Mouse (Mus musculus) midbrain, embryonic 16.5 days (tissue): Measurements from ENCODE around the gene Gm10153. TPM values are rescaled to one million over a fixed set of nuclear protein-coding genes. Genes with fewer than 3 reads are reported as not detected.
"Not testable (repeated sequence)": the region's sequence is repeated elsewhere in the genome, so short reads cannot be mapped to it uniquely, and the experiment has no call there.

Experiments
- ATAC-seq: fragments of 200-750 bp; cut with Nextera tagmentation; 2 replicates; pipeline ENCODE4 v1.8.0; 2017; ENCODE audit warnings: moderate TSS enrichment
- H3K27ac ChIP-seq: fragments of 300-500 bp; sonication (generic); 2 replicates; pipeline ENCODE4 v1.5.1; 2014; ENCODE audit warnings: mild to moderate bottlenecking, low read length, mixed read lengths
- H3K27me3 ChIP-seq: fragments of 300-500 bp; sonication (generic); 2 replicates; pipeline ENCODE4 v1.6.1; 2014; ENCODE audit warnings: low read depth, low read length, mixed read lengths; ENCODE audit not compliant: control insufficient read depth, insufficient read depth
- H3K36me3 ChIP-seq: fragments of 300-500 bp; sonication (generic); 2 replicates; pipeline ENCODE4 v1.6.1; 2014; ENCODE audit warnings: mild to moderate bottlenecking, low read length, moderate library complexity, mixed read lengths; ENCODE audit not compliant: control insufficient read depth, insufficient read depth
- H3K4me1 ChIP-seq: fragments of 300-500 bp; sonication (generic); 2 replicates; pipeline ENCODE4 v1.6.1; 2014; ENCODE audit warnings: mild to moderate bottlenecking, low read length, mixed read lengths; ENCODE audit not compliant: control insufficient read depth, insufficient read depth
- H3K4me2 ChIP-seq: fragments of 300-500 bp; sonication (generic); 2 replicates; pipeline ENCODE4 v1.6.1; 2014; ENCODE audit warnings: mild to moderate bottlenecking, low read length, mixed read lengths
- H3K4me3 ChIP-seq: fragments of 300-500 bp; sonication (generic); 2 replicates; pipeline ENCODE4 v1.5.1; 2014; ENCODE audit warnings: low read depth, mild to moderate bottlenecking, low read length, moderate library complexity, mixed read lengths
- H3K9ac ChIP-seq: fragments of 300-500 bp; sonication (generic); 2 replicates; pipeline ENCODE4 v1.6.1; 2014; ENCODE audit warnings: low read depth, low read length, mixed read lengths
- H3K9me3 ChIP-seq: fragments of 300-500 bp; sonication (generic); replicated peaks from 2 replicates; pipeline ENCODE4 v1.6.1; 2014; ENCODE audit warnings: mild to moderate bottlenecking, low read length, mixed read lengths; ENCODE audit not compliant: control insufficient read depth, poor library complexity, severe bottlenecking
- WGBS: fragments of 180-500 bp; shearing (Covaris S2); extraction: QIAGEN DNeasy Blood & Tissue Kit; methylation state at CpG from one replicate; pipeline ENCODE4 v1.1.7; 2014; 5-methylcytosine and 5-hydroxymethylcytosine counted together
- polyA plus RNA-seq: library from polyadenylated mRNA; unstranded; fragments of >200 nt; fragmentation: Nextera tagmentation; extraction: Ambion mirVana; gene quantifications from 2 replicates; pipeline ENCODE4 v1.2.1, GENCODE M21; 2015

The Gm10153 gene
- polyA plus RNA-seq, 1 experiment from 2014 or later = not detected

- no peak overlapping the region for H3K27ac ChIP-seq
- H3K4me1 ChIP-seq = no peaks in the 10 kb centered on the region
- no peak for ATAC-seq
- H3K27me3 ChIP-seq = no peaks in the 10 kb centered on the region
- H3K36me3 ChIP-seq = no peaks in the 10 kb centered on the region
- WGBS = 54% methylated on average over 1 of the region's 1 CpGs
- no peak overlapping the region for H3K4me3 ChIP-seq
- no peaks in the 10 kb centered on the region for H3K9me3 ChIP-seq
- no peak overlapping the region for H3K9ac ChIP-seq
- H3K4me2 ChIP-seq = no peak overlapping the region
Measured at GRCm38 (mm10) chr7:142155308-142155707, 34.9 kb downstream of the Gm10153 start.

- Histone ChIP-seq H3K9me3 (no peaks in the 10 kb centered on the region), H3K27ac (no peak overlapping the region), H3K27me3 (no peaks in the 10 kb centered on the region), H3K9ac (no peak overlapping the region), H3K36me3 (no peaks in the 10 kb centered on the region), H3K4me2 (no peak overlapping the region), H3K4me3 (no peak overlapping the region), H3K4me1 (no peaks in the 10 kb centered on the region)
- WGBS = 87% methylated on average over 4 of the region's 4 CpGs
- no peak for ATAC-seq
Measured at GRCm38 (mm10) chr7:142152191-142152590, 38.0 kb downstream of the Gm10153 start.

DNA sequence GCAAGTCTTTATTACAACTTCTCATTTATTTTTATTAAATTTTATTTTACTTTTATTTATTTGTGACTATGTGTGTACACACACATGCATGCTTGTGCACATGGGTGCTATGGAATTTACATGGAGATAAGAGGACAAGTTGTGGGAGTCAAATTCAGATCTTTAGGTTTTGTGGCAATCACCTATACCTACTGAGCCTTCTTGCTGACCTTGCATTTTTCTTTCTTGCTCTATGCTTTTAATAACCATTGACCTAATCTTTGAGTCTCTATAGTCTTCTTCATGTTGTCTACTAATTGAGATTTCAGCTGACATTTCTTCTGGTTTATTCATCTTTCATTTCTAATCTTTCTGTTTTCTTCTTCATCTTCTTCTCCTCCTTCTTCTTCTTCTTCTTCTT, 41.6 kb downstream of the Gm10153 start:
- Histone ChIP-seq H3K4me1 (no peaks in the 10 kb centered on the region), H3K36me3 (no peaks in the 10 kb centered on the region), H3K9ac (no peak overlapping the region), H3K27ac (no peak overlapping the region), H3K4me3 (no peak overlapping the region), H3K9me3 (no peaks in the 10 kb centered on the region), H3K4me2 (no peak overlapping the region), H3K27me3 (no peaks in the 10 kb centered on the region)
- no peak for ATAC-seq

DNA sequence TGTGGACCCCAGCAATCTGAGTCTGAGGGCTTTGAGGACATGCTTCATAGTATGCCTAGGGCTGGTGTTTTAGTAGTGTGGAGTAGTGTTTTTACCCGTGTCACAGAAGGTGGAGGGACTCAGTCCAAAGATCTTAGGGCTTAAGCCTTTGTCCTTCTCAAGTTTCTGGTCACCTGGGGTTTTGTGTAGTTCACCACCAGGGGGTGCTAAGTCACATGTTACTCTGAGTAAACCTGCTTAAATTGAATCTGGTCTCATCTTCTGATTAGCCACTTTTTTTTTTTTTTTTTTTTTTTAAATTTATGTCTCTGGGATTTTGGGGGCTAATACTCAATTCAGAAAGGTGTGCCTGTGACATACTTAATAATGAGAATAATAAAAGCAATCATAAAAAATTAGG, 44.2 kb downstream of the Gm10153 start:
- Histone ChIP-seq H3K36me3 (no peaks in the 10 kb centered on the region), H3K9ac (no peak overlapping the region), H3K27me3 (no peaks in the 10 kb centered on the region), H3K27ac (no peak overlapping the region), H3K9me3 (no peaks in the 10 kb centered on the region), H3K4me1 (no peaks in the 10 kb centered on the region), H3K4me2 (no peak overlapping the region), H3K4me3 (no peak overlapping the region)
- WGBS = 0% methylated on average over 1 of the region's 1 CpGs
- no peak for ATAC-seq

GRCm38 (mm10) chr7:142145413-142145940, 44.7 kb downstream of the Gm10153 start:
- no peak overlapping the region for H3K27ac ChIP-seq
- H3K4me2 ChIP-seq = no peak overlapping the region
- H3K27me3 ChIP-seq = no peaks in the 10 kb centered on the region
- H3K36me3 ChIP-seq = no peaks in the 10 kb centered on the region
- H3K4me1 ChIP-seq = no peaks in the 10 kb centered on the region
- H3K9ac ChIP-seq = no peak overlapping the region
- WGBS = 56% methylated on average over 4 of the region's 4 CpGs
- no peaks in the 10 kb centered on the region for H3K9me3 ChIP-seq
- no peak for ATAC-seq
- no peak overlapping the region for H3K4me3 ChIP-seq

GRCm38 (mm10) chr7:142144507-142144906, 45.7 kb downstream of the Gm10153 start, which contains the start of gene Gm45337:
TSS of gene Gm45337 (minus strand) at chr7:142144607.
- Histone ChIP-seq H3K9ac (no peak within 1 kb of the TSS), H3K9me3 (no peaks in the 10 kb centered on the region), H3K36me3 (no peaks in the 10 kb centered on the region), H3K4me2 (no peak within 1 kb of the TSS), H3K4me1 (no peaks in the 10 kb centered on the region), H3K27me3 (no peaks in the 10 kb centered on the region), H3K27ac (no peak within 1 kb of the TSS), H3K4me3 (no peak within 1 kb of the TSS)
- 80% methylated on average over 1 of the region's 1 CpGs for WGBS
- ATAC-seq = no peak

GRCm38 (mm10) chr7:142143506-142144010, 46.6 kb downstream of the Gm10153 start:
- 56% methylated on average over 1 of the region's 1 CpGs for WGBS
- H3K9me3 ChIP-seq, H3K27ac ChIP-seq: not testable (repeated sequence)

DNA sequence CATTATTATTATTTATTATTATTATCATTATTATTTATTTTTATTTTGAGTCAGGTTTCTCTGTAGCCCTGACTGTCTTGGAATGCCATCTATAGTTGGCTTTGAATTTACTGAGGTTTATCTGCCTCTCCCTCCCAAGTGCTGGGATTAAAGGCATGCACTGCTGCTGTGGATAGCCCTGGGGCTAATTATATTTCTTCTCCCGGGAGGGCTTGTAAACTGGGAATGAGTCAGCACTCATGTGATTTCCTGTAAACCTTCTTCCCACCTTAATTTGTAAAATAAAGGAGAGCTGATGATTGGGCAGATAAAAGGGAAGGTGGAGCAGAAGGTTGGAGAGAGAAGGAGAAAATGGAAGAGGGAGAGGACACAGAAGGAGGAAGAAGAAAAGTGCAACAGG, 49.5 kb downstream of the Gm10153 start:
- Histone ChIP-seq H3K36me3 (no peaks in the 10 kb centered on the region), H3K9me3 (no peaks in the 10 kb centered on the region), H3K4me1 (no peaks in the 10 kb centered on the region), H3K27ac (no peak overlapping the region), H3K9ac (no peak overlapping the region), H3K4me2 (no peak overlapping the region), H3K27me3 (no peaks in the 10 kb centered on the region), H3K4me3 (no peak overlapping the region)
- 37% methylated on average over 1 of the region's 1 CpGs for WGBS
- no peak for ATAC-seq

More at GRCm38 (mm10) chr7:142143506-142144010, 46.6 kb downstream of the Gm10153 start:
- H3K36me3 ChIP-seq, H3K4me2 ChIP-seq, H3K9ac ChIP-seq, H3K4me3 ChIP-seq, ATAC-seq, H3K27me3 ChIP-seq, H3K4me1 ChIP-seq: not testable (repeated sequence)
